Mouse (Mus musculus) cerebellum, adult 2 months (tissue): ENCODE measurements around the gene Med11. TPM values are rescaled to one million over a fixed set of nuclear protein-coding genes. Genes with fewer than 3 reads are reported as not detected.

Source experiments
- DNase-seq, 2 experiments: peaks; one replicate each; pipeline ENCODE4 v3.0.0; 2021
- H3K27ac ChIP-seq: fragments of 200-500 bp; 2 replicates; pipeline ENCODE4 v1.5.1; 2012; ENCODE audit warnings: low read length, control low read depth, inconsistent platforms; ENCODE audit not compliant: insufficient read depth
- H3K27me3 ChIP-seq: fragments of 200-500 bp; 2 replicates; pipeline ENCODE4 v1.6.1; 2012; ENCODE audit warnings: inconsistent platforms, mild to moderate bottlenecking, low read length, moderate library complexity; ENCODE audit not compliant: control insufficient read depth, insufficient read depth
- H3K4me1 ChIP-seq: fragments of 200-500 bp; 2 replicates; pipeline ENCODE4 v1.6.1; 2011; ENCODE audit warnings: low read length; ENCODE audit not compliant: control insufficient read depth, insufficient read depth
- H3K4me3 ChIP-seq: fragments of 200-500 bp; replicated peaks from 2 replicates; pipeline ENCODE3; 2011; ENCODE audit warnings: mild to moderate bottlenecking, low read depth, low read length, control low read depth; ENCODE audit not compliant: insufficient read depth
- CTCF ChIP-seq: fragments of 200-500 bp; IDR thresholded peaks from 2 replicates; pipeline ENCODE4 v1.5.1; 2011; ENCODE audit warnings: low read depth, mild to moderate bottlenecking, control low read depth, low read length, moderate library complexity, borderline replicate concordance; ENCODE audit not compliant: insufficient read depth
- POLR2A ChIP-seq: fragments of 200-500 bp; IDR thresholded peaks from 2 replicates; pipeline ENCODE4 v1.6.1; 2011; ENCODE audit warnings: low read length, control low read depth, borderline replicate concordance; ENCODE audit not compliant: insufficient read depth
- WGBS: fragments of 180-500 bp; shearing (Covaris S2); methylation state at CpG from one replicate; pipeline ENCODE4 v1.1.7; 2018; 5-methylcytosine and 5-hydroxymethylcytosine counted together
- polyA plus RNA-seq: library from polyadenylated mRNA; depleted of rRNA; stranded (reverse); fragments of >200 nt; gene quantifications from 2 replicates; pipeline ENCODE4 v1.2.3, GENCODE M21; 2012; rRNA removed

The Med11 gene
- polyA plus RNA-seq, 1 experiment = 20.5 TPM

DNA sequence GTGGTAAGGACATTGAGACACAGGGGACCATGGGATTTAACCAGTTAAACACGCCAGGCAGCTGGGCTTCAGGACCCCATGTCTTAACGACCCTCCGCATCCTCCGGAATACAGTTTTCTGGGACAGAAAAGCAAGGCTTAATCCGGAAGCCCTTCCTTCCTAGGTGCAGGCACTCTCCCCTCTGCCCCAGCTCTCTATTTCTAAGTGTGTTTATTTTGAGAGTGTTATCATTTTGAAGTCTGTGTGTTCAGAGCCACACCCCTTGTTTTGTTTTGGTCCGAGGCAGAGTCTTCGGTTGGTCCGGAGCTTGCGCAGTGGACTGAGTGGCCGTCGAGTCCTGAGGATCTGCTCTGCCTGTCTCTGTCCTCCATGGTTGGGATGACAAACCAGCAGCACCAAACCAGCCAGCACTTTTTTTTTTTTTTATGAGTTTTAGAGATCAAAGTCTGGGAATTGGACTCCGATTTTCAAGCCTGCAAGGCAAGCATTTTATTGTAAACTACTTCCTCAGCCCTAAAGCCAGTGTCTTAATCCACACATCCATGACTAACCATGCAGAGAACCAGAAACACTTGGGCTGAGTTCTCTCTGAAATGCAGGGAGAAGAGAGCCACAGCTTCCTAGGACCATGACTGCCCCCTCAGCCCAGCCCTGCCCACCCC lies 23.3 kb downstream of the Med11 start:
- H3K27ac ChIP-seq = no peak overlapping the region
- TF ChIP-seq CTCF (no peak), POLR2A (no peak)
- DNase-seq = no peak
- no peak overlapping the region for H3K4me3 ChIP-seq
- WGBS = 75% methylated on average over 12 of the region's 12 CpGs
- no peaks in the 10 kb centered on the region; the same call in 1 of the 2 replicates for H3K27me3 ChIP-seq
- H3K4me1 ChIP-seq = no peaks in the 10 kb centered on the region

DNA sequence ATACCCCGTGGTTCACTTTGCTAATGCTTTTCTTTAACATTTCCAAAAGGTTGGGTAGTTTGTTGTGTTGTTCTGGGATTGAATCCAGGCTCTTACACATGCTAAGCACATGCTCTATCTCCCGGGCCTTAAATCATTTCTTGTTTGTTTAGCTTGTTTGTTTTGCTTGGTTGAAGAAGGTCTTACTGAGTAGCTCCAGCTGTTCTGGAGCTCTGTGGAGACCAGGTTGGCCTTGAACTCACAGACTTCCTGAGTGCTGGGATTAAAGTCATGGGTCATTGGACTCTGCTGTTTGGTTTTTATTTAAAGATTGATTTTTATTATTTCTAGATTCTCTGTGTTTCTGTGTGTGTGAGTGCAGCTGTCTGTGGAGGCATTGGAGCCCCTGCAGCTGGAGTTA lies 33.8 kb downstream of the Med11 start:
- H3K27ac ChIP-seq = no peak overlapping the region
- H3K4me3 ChIP-seq = no peak overlapping the region
- TF ChIP-seq CTCF = no peak
- TF ChIP-seq POLR2A = no peak
- H3K4me1 ChIP-seq = no peaks in the 10 kb centered on the region
- DNase-seq = no peak
- no peaks in the 10 kb centered on the region for H3K27me3 ChIP-seq
- 33% methylated on average over 2 of the region's 2 CpGs for WGBS

DNA sequence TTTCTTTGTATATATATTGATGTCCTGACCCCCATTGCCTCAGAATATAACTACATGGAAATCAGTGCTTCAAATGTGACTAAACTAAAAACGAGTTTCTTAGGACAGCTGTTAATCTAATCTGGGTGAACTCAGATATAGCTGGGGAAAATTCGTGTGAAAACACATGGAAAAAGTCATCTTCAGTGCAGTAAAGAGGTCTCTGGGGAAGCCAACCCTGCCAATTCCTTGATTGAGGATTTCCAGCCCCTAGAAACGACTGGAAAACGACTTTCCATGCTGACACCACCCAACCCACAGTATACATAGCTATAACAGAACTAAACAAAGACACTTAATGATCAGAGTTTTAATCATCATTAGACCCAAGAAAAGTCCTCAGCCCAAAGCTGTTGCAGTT lies 36.1 kb downstream of the Med11 start:
- no peak for TF ChIP-seq CTCF
- TF ChIP-seq POLR2A = no peak
- no peak overlapping the region for H3K27ac ChIP-seq
- 25% methylated on average over 4 of the region's 4 CpGs for WGBS

GRCm38 (mm10) chr11:70489138-70489537 lies 37.4 kb downstream of the Med11 start:
- Histone ChIP-seq H3K27me3 (no peaks in the 10 kb centered on the region), H3K4me3 (no peak overlapping the region), H3K4me1 (no peaks in the 10 kb centered on the region), H3K27ac (no peak overlapping the region)
- 58% methylated on average over 3 of the region's 3 CpGs for WGBS
- no peak for TF ChIP-seq CTCF
- no peak for DNase-seq

More for the DNA sequence above, 36.1 kb downstream of the Med11 start:
- no peak for DNase-seq
- Histone ChIP-seq H3K27me3 (no peaks in the 10 kb centered on the region), H3K4me1 (no peaks in the 10 kb centered on the region), H3K4me3 (no peak overlapping the region)

DNA sequence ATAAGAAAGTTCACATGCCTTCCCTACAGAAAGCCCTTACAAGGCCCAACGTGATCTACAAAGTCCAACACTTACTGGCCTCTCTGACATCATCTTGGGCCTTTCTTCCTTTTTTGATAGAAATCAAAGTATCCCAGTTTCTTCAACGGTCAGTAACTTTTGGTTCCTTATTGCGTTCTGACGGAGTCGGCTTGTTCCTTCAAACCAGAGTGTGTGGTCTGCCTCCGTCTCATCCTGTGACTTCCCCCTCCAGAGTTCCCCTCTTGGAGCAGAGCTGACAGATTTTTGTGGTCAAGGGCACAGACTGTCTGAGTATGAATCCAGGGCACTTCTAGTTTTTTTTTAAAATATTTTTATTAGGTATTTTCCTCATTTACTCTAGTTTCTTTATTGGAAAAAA lies 38.0 kb downstream of the Med11 start:
- 86% methylated on average over 6 of the region's 6 CpGs for WGBS

DNA sequence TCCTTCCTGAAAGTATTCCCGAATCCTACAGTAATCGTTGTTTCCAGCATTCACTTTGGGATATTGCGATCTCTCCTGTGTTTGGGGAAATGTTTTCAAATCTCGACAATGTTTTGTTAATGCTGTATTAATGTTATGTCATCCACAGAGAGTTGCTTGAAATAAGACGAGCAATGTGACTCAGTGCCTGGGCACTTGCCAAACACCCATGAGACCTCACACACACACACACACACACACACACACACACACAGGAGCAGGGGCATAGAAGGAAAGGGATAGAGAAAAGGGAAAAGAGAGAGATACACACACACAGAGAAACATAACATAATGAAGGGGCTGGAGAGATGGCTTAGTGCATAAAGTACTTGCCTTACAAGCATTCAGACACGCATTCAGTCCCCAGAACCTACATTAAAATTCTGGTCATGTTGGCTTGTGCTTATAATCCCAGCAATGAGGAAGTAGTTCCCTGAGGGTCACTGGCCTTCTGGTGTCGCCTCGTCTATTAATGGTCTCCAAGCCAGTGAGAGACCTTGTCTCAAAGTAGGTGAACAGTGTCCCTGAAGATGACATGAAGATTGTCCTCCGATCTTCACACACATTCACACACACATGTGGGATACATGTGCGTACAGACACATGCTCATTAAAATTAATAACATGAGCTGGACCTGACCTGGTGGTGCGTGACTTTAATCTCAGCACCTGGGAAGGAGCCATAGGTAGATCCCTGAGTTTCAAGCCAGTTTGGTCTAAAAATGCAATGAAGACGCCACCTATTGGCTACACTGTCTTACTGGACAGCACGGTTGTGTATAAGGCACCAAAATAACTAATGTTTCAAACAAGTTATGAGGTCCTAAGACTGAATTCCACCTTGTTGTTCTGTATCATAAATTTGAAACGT lies 48.1 kb downstream of the Med11 start:
- no peak overlapping the region for H3K4me3 ChIP-seq
- no peak overlapping the region for H3K27ac ChIP-seq
- DNase-seq = no peak
- no peaks in the 10 kb centered on the region for H3K4me1 ChIP-seq
- no peaks in the 10 kb centered on the region for H3K27me3 ChIP-seq
- WGBS = 64% methylated on average over 14 of the region's 14 CpGs
- no peak for TF ChIP-seq POLR2A
- TF ChIP-seq CTCF = no peak

More for the DNA sequence above, 38.0 kb downstream of the Med11 start:
- Histone ChIP-seq H3K4me3 (no peak overlapping the region), H3K27me3 (no peaks in the 10 kb centered on the region), H3K27ac (no peak overlapping the region), H3K4me1 (no peaks in the 10 kb centered on the region)
- TF ChIP-seq POLR2A (no peak), CTCF (no peak)
- no peak for DNase-seq

GRCm38 (mm10) chr11:70500476-70500812 lies 48.7 kb downstream of the Med11 start:
- no peak overlapping the region for H3K27ac ChIP-seq
- DNase-seq = no peak
- WGBS = 95% methylated on average over 1 of the region's 1 CpGs
- TF ChIP-seq POLR2A = no peak
- TF ChIP-seq CTCF = no peak
- no peak overlapping the region for H3K4me3 ChIP-seq
- H3K27me3 ChIP-seq = no peaks in the 10 kb centered on the region
- no peaks in the 10 kb centered on the region for H3K4me1 ChIP-seq

- TF ChIP-seq POLR2A (no peak), CTCF (no peak)
- H3K27ac ChIP-seq = no peak overlapping the region
- WGBS = 71% methylated on average over 3 of the region's 3 CpGs
These were observed 50.3 kb downstream of the Med11 start for GRCm38 (mm10) chr11:70502018-70502417.

More at GRCm38 (mm10) chr11:70502018-70502417, 50.3 kb downstream of the Med11 start:
- Histone ChIP-seq H3K27me3 (no peaks in the 10 kb centered on the region), H3K4me3 (no peak overlapping the region), H3K4me1 (no peaks in the 10 kb centered on the region)
- DNase-seq = no peak

Other genes starting within 250 kb of the Med11 start
- 209 and 244 TPM in 2 replicates for gene Slc16a11, start 239.2 kb upstream of the Med11 start, polyA plus RNA-seq
- gene Slc16a13, start 230.9 kb upstream of the Med11 start, polyA plus RNA-seq = 8.8 and 11.3 TPM in 2 replicates
- 1.1 and 1.4 TPM in 2 replicates for gene Bcl6b, start 222.1 kb upstream of the Med11 start, polyA plus RNA-seq
- gene 0610010K14Rik, start 214.0 kb upstream of the Med11 start, polyA plus RNA-seq = 94.0 and 96.5 TPM in 2 replicates
- gene Gm21988, start 212.1 kb upstream of the Med11 start, polyA plus RNA-seq = 9.7 and 10.3 TPM in 2 replicates
- gene Rnasek, start 212.1 kb upstream of the Med11 start, polyA plus RNA-seq = 359 TPM in 2 replicates
- 1.1 and 1.2 TPM in 2 replicates for gene Alox12, start 196.6 kb upstream of the Med11 start, polyA plus RNA-seq
- not detected in 2 replicates for gene Alox12e, start 129.3 kb upstream of the Med11 start, polyA plus RNA-seq
- gene Alox15, start 99.9 kb upstream of the Med11 start, polyA plus RNA-seq = 0.05 TPM in 1 of 2 replicates, not detected in the other
- gene Pelp1, start 41.9 kb upstream of the Med11 start, polyA plus RNA-seq = 18.3 and 20.1 TPM in 2 replicates
- 70.5 and 79.7 TPM in 2 replicates for gene Arrb2, start 19.3 kb upstream of the Med11 start, polyA plus RNA-seq
- gene Zmynd15, start 7.5 kb downstream of the Med11 start, polyA plus RNA-seq = 0.21 and 0.25 TPM in 2 replicates
- gene Cxcl16, start 8.1 kb downstream of the Med11 start, polyA plus RNA-seq = 1.8 and 2.6 TPM in 2 replicates
- 0.54 TPM in 2 replicates for gene Tm4sf5, start 53.3 kb downstream of the Med11 start, polyA plus RNA-seq
- 0.30 TPM in 1 of 2 replicates, not detected in the other for gene Vmo1, start 62.7 kb downstream of the Med11 start, polyA plus RNA-seq
- 0.11 TPM in 1 of 2 replicates, not detected in the other for gene Gltpd2, start 67.3 kb downstream of the Med11 start, polyA plus RNA-seq
- 319 TPM in 2 replicates for gene Psmb6, start 73.4 kb downstream of the Med11 start, polyA plus RNA-seq
- not detected in 2 replicates for gene Gm40193, start 81.0 kb downstream of the Med11 start, polyA plus RNA-seq
- gene Pld2, start 88.1 kb downstream of the Med11 start, polyA plus RNA-seq = 19.2 and 21.3 TPM in 2 replicates
- gene Mink1, start 111.0 kb downstream of the Med11 start, polyA plus RNA-seq = 222 and 224 TPM in 2 replicates
- gene 4930544D05Rik, start 163.9 kb downstream of the Med11 start, polyA plus RNA-seq = not detected in 2 replicates
- 0.10 and 0.25 TPM in 2 replicates for gene Chrne, start 167.3 kb downstream of the Med11 start, polyA plus RNA-seq
- gene Gp1ba, start 187.2 kb downstream of the Med11 start, polyA plus RNA-seq = not detected in 2 replicates
- 143 and 152 TPM in 2 replicates for gene Rnf167, start 195.3 kb downstream of the Med11 start, polyA plus RNA-seq
- 184 and 191 TPM in 2 replicates for gene Slc25a11, start 195.6 kb downstream of the Med11 start, polyA plus RNA-seq
- 289 and 305 TPM in 2 replicates for gene Pfn1, start 202.7 kb downstream of the Med11 start, polyA plus RNA-seq
- gene Eno3, start 205.3 kb downstream of the Med11 start, polyA plus RNA-seq = 35.0 and 35.9 TPM in 2 replicates
- 84.3 and 93.2 TPM in 2 replicates for gene Spag7, start 217.5 kb downstream of the Med11 start, polyA plus RNA-seq
- 108 TPM in 2 replicates for gene Camta2, start 236.2 kb downstream of the Med11 start, polyA plus RNA-seq
- 4.0 and 4.6 TPM in 2 replicates for gene Inca1, start 248.2 kb downstream of the Med11 start, polyA plus RNA-seq
- 55.9 and 65.6 TPM in 2 replicates for gene Kif1c, start 248.6 kb downstream of the Med11 start, polyA plus RNA-seq